Mouse (Mus musculus) limb, embryonic 14.5 days (tissue): ENCODE results near the gene Gm10663. TPM values are rescaled to one million over a fixed set of nuclear protein-coding genes. Genes with fewer than 3 reads are reported as not detected.
A peak's percentile ranks its signal among the peaks of the same experiment; 100 is the strongest.

Experiments
- ATAC-seq: fragments of 200-750 bp; cut with Nextera tagmentation; 2 replicates; pipeline ENCODE4 v1.8.0; 2017; ENCODE audit warnings: low read depth, moderate number of reproducible peaks, moderate TSS enrichment; ENCODE audit not compliant: low FRiP score
- DNase-seq: peaks from one replicate; pipeline ENCODE4 v3.0.0-alpha.2; 2015; ENCODE audit warnings: low spot score
- H3K27ac ChIP-seq: fragments of 300-500 bp; sonication (generic); replicated peaks from 2 replicates; pipeline ENCODE4 v1.5.1; 2014; ENCODE audit warnings: low read depth, mild to moderate bottlenecking, low read length, moderate library complexity, mixed read lengths
- H3K27me3 ChIP-seq: fragments of 300-500 bp; sonication (generic); 2 replicates; pipeline ENCODE4 v1.6.1; 2014; ENCODE audit warnings: low read length, mixed read lengths; ENCODE audit not compliant: control insufficient read depth, insufficient read depth
- H3K36me3 ChIP-seq: fragments of 300-500 bp; sonication (generic); 2 replicates; pipeline ENCODE4 v1.6.1; 2014; ENCODE audit warnings: mild to moderate bottlenecking, low read length, moderate library complexity, mixed read lengths; ENCODE audit not compliant: control insufficient read depth, insufficient read depth
- H3K4me1 ChIP-seq: fragments of 300-500 bp; sonication (generic); 2 replicates; pipeline ENCODE4 v1.6.1; 2014; ENCODE audit warnings: antibody characterized with exemption, low read length, mixed read lengths; ENCODE audit not compliant: control insufficient read depth, insufficient read depth
- H3K4me2 ChIP-seq: fragments of 300-500 bp; sonication (generic); replicated peaks from 2 replicates; pipeline ENCODE4 v1.6.1; 2014; ENCODE audit warnings: low read depth, mild to moderate bottlenecking, low read length, moderate library complexity; ENCODE audit not compliant: severe bottlenecking
- H3K4me3 ChIP-seq: fragments of 300-500 bp; sonication (generic); replicated peaks from 2 replicates; pipeline ENCODE4 v1.5.1; 2014; ENCODE audit warnings: low read length
- H3K9ac ChIP-seq: fragments of 300-500 bp; sonication (generic); 2 replicates; pipeline ENCODE4 v1.6.1; 2014; ENCODE audit warnings: mild to moderate bottlenecking, low read depth, low read length, moderate library complexity; ENCODE audit not compliant: severe bottlenecking
- H3K9me3 ChIP-seq: fragments of 300-500 bp; sonication (generic); 2 replicates; pipeline ENCODE4 v1.6.1; 2016; ENCODE audit warnings: low read length; ENCODE audit not compliant: control insufficient read depth
- POLR2A ChIP-seq: fragments of 200-500 bp; IDR thresholded peaks from 2 replicates; pipeline ENCODE4 v1.8.0; 2012; ENCODE audit warnings: inconsistent platforms, mild to moderate bottlenecking, moderate library complexity, borderline replicate concordance; ENCODE audit not compliant: insufficient read depth, insufficient read length; ENCODE audit errors: extremely low read depth
- WGBS: fragments of 180-500 bp; shearing (Covaris S2); extraction: QIAGEN DNeasy Blood & Tissue Kit; methylation state at CpG from one replicate; pipeline ENCODE4 v1.1.7; 2014; 5-methylcytosine and 5-hydroxymethylcytosine counted together
- microRNA-seq: library from miRNA; unstranded; fragments of <30 nt; microRNA quantifications from one replicate; pipeline ENCODE4, GENCODE M21; 2016
- polyA plus RNA-seq, 2 experiments: library from polyadenylated mRNA; depleted of rRNA in 1 of 2; stranded (reverse) in 1 of 2; unstranded in 1 of 2; fragments of >200 nt; fragmentation: Nextera tagmentation in 1 of 2; extraction: Ambion mirVana in 1 of 2; gene quantifications; 2 replicates each; pipeline versions ENCODE4 v1.2.1 to v1.2.3; 2012 to 2014

Gm10663 gene
- polyA plus RNA-seq, 2 experiments, result not detected

GRCm38 (mm10) chr8:65110285-65110691 is 35.5 kb downstream of the Gm10663 start:
- Histone ChIP-seq H3K9ac (no peak overlapping the region), H3K27ac (no peak overlapping the region), H3K4me3 (no peak overlapping the region), H3K4me2 (no peak overlapping the region), H3K36me3 (no peaks in the 10 kb centered on the region), H3K27me3 (no peaks in the 10 kb centered on the region), H3K4me1 (no peaks in the 10 kb centered on the region), H3K9me3 (no peaks in the 10 kb centered on the region)
- peak; percentile 76 for ATAC-seq
- no peak for TF ChIP-seq POLR2A
- WGBS, result 36% methylated on average over 5 of the region's 5 CpGs
- peak; percentile 79 for DNase-seq

GRCm38 (mm10) chr8:65112092-65112491 is 37.3 kb downstream of the Gm10663 start:
- Histone ChIP-seq H3K27ac (no peak overlapping the region), H3K4me2 (no peak overlapping the region), H3K9ac (no peak overlapping the region), H3K4me3 (no peak overlapping the region), H3K9me3 (no peaks in the 10 kb centered on the region), H3K27me3 (no peaks in the 10 kb centered on the region), H3K36me3 (no peaks in the 10 kb centered on the region), H3K4me1 (no peaks in the 10 kb centered on the region)
- no peak for TF ChIP-seq POLR2A
- WGBS, result 84% methylated on average over 6 of the region's 6 CpGs
- DNase-seq (no peak), ATAC-seq (no peak)

- DNase-seq (no peak), ATAC-seq (no peak)
- H3K4me1 ChIP-seq, result no peaks in the 10 kb centered on the region
- no peaks in the 10 kb centered on the region for H3K9me3 ChIP-seq
- 83% methylated on average over 1 of the region's 1 CpGs for WGBS
- H3K9ac ChIP-seq, result no peak overlapping the region
- no peaks in the 10 kb centered on the region for H3K36me3 ChIP-seq
- no peak overlapping the region for H3K4me3 ChIP-seq
- no peak overlapping the region for H3K27ac ChIP-seq
- TF ChIP-seq POLR2A, result no peak
- no peaks in the 10 kb centered on the region for H3K27me3 ChIP-seq
- H3K4me2 ChIP-seq, result no peak overlapping the region
These were observed 51.2 kb downstream of the Gm10663 start for GRCm38 (mm10) chr8:65126014-65126413.

GRCm38 (mm10) chr8:65126454-65126853 is 51.6 kb downstream of the Gm10663 start:
- no peak overlapping the region for H3K4me2 ChIP-seq
- WGBS, result 81% methylated on average over 3 of the region's 3 CpGs
- no peaks in the 10 kb centered on the region for H3K4me1 ChIP-seq
- ATAC-seq (no peak), DNase-seq (no peak)
- H3K36me3 ChIP-seq, result no peaks in the 10 kb centered on the region
- TF ChIP-seq POLR2A, result no peak
- H3K9ac ChIP-seq, result no peak overlapping the region
- no peak overlapping the region for H3K4me3 ChIP-seq
- H3K9me3 ChIP-seq, result no peaks in the 10 kb centered on the region
- no peaks in the 10 kb centered on the region for H3K27me3 ChIP-seq
- H3K27ac ChIP-seq, result no peak overlapping the region

Small RNA genes within 50 kb of the gene (microRNA-seq; reads per million reads assigned to microRNA genes)
- gene Gm24333, result not detected

Other genes starting within 250 kb of the Gm10663 start
- gene Klhl2, start 225.0 kb upstream of the Gm10663 start, polyA plus RNA-seq (2012; rRNA removed), result 11.7 and 12.4 TPM in 2 replicates
- 9.5 and 12.2 TPM in 2 replicates for gene Klhl2, start 225.0 kb upstream of the Gm10663 start, polyA plus RNA-seq (2014; fragmentation: Nextera tagmentation; extraction: Ambion mirVana)
- 14.2 and 17.1 TPM in 2 replicates for gene Tmem192, start 127.8 kb upstream of the Gm10663 start, polyA plus RNA-seq (2012; rRNA removed)
- 27.9 and 30.8 TPM in 2 replicates for gene Tmem192, start 127.8 kb upstream of the Gm10663 start, polyA plus RNA-seq (2014; fragmentation: Nextera tagmentation; extraction: Ambion mirVana)
- 0.05 TPM in 1 of 2 replicates, not detected in the other for gene Trim75, start 87.2 kb upstream of the Gm10663 start, polyA plus RNA-seq (2012; rRNA removed)
- 0.12 TPM in 1 of 2 replicates, not detected in the other for gene Trim75, start 87.2 kb upstream of the Gm10663 start, polyA plus RNA-seq (2014; fragmentation: Nextera tagmentation; extraction: Ambion mirVana)
- 0.20 and 0.26 TPM in 2 replicates for gene Trim61, start 56.5 kb upstream of the Gm10663 start, polyA plus RNA-seq (2012; rRNA removed)
- 0.19 TPM in 1 of 2 replicates, not detected in the other for gene Trim61, start 56.5 kb upstream of the Gm10663 start, polyA plus RNA-seq (2014; fragmentation: Nextera tagmentation; extraction: Ambion mirVana)
- 0.03 and 0.06 TPM in 2 replicates for gene Trim60, start 56.4 kb upstream of the Gm10663 start, polyA plus RNA-seq (2012; rRNA removed)
- gene Trim60, start 56.4 kb upstream of the Gm10663 start, polyA plus RNA-seq (2014; fragmentation: Nextera tagmentation; extraction: Ambion mirVana), result 0.07 TPM in 2 replicates
- gene Apela, start 37.7 kb upstream of the Gm10663 start, polyA plus RNA-seq (2012; rRNA removed), result 17.3 and 19.2 TPM in 2 replicates
- gene Apela, start 37.7 kb upstream of the Gm10663 start, polyA plus RNA-seq (2014; fragmentation: Nextera tagmentation; extraction: Ambion mirVana), result 11.2 and 14.8 TPM in 2 replicates
- 0.04 TPM in 1 of 2 replicates, not detected in the other for gene BC030870, start 54.5 kb downstream of the Gm10663 start, polyA plus RNA-seq (2012; rRNA removed)
- 0.12 TPM in 2 replicates for gene BC030870, start 54.5 kb downstream of the Gm10663 start, polyA plus RNA-seq (2014; fragmentation: Nextera tagmentation; extraction: Ambion mirVana)